Mouse (Mus musculus) cortical plate, adult 2 months (tissue): Measurements from ENCODE around the gene Taar7e.

ENCODE experiments used
- CTCF ChIP-seq: fragments of 200-500 bp; IDR thresholded peaks from 2 replicates; pipeline ENCODE4 v1.5.1; 2011; ENCODE audit warnings: mild to moderate bottlenecking, control low read depth, low read length; ENCODE audit not compliant: insufficient read depth; ENCODE audit errors: extremely low read depth
- POLR2A ChIP-seq: fragments of 200-500 bp; IDR thresholded peaks from 2 replicates; pipeline ENCODE4 v1.6.1; 2011; ENCODE audit warnings: mild to moderate bottlenecking, low read length, control low read depth; ENCODE audit not compliant: insufficient read depth; ENCODE audit errors: extremely low read depth

DNA sequence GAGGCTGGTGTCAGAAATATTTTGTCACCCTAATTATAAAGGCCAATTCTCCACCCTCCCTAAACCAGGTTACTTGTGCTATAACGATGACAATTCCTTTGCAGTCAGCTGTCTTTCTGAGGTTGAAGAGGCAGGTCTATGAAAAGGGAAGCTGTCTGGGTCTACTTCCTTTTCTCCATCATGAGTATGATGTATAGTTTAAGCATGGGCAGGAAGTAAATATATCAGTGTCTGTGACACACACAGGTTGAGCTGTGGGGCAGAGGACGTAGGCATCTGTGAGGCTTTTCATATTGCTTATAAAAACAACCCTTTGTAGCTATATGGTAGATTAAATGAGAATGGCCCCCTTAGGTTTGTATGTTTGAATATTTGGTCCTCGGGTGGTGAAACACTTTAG lies 21.6 kb downstream of the Taar7e start:
- TF ChIP-seq CTCF, result no peak
- TF ChIP-seq POLR2A, result no peak
